ENCODE assay signal across 11 mouse cellular contexts in genomic region chr12:76117632-76118153, GRCm38 (mm10). TPM values are rescaled to one million over a fixed set of nuclear protein-coding genes. Genes with fewer than 3 reads are reported as not detected.
DNase-seq lines count a peak whose midpoint lies in the region; ATAC-seq and TF ChIP-seq lines count a peak whose summit lies in the region.
"Had no signal": no experiment of that assay in that cellular context is flagged by ENCODE, and none has a peak within 500 bp of the region (broad histone marks: within the 10 kb centered on the region; RNA-seq: fewer than 3 reads in every experiment).

No protein-coding gene starts in this region.

- no peak for ATAC-seq in forebrain, postnatal 0 days
- no peak for ATAC-seq in forebrain, embryonic 13.5 days
- no peak for ATAC-seq in intestine, postnatal 0 days

- H3K9me3 ChIP-seq in forebrain, postnatal 0 days (ENCODE audit: low read length): no peaks in the 10 kb centered on the region
- no peaks in the 10 kb centered on the region for H3K9me3 ChIP-seq in forebrain, embryonic 13.5 days (replicated peaks)
- H3K9me3 ChIP-seq in embryonic facial prominence, embryonic 10.5 days: no peaks in the 10 kb centered on the region
- no peaks in the 10 kb centered on the region for H3K9me3 ChIP-seq in intestine, postnatal 0 days (ENCODE audit: control insufficient read depth)
- H3K9me3 ChIP-seq: liver, embryonic 13.5 days; stomach, embryonic 15.5 days had no signal

- WGBS in forebrain, postnatal 0 days: 66% methylated on average over 4 of the region's 4 CpGs
- 72% methylated on average over 4 of the region's 4 CpGs for WGBS in forebrain, embryonic 13.5 days
- WGBS in embryonic facial prominence, embryonic 10.5 days: 77% methylated on average over 4 of the region's 4 CpGs
- 67% methylated on average over 4 of the region's 4 CpGs for whole genome bisulfite sequencing in intestine, postnatal 0 days

- no peak overlapping the region for H3K4me2 ChIP-seq in forebrain, postnatal 0 days (ENCODE audit: low read depth)
- H3K4me2 ChIP-seq in forebrain, embryonic 13.5 days: no peak overlapping the region
- no peak overlapping the region for H3K4me2 ChIP-seq in intestine, postnatal 0 days (replicated peaks; ENCODE audit: low read depth)
- H3K4me2 ChIP-seq: liver, embryonic 13.5 days; stomach, embryonic 15.5 days had no signal

- peak; percentile 14 for DNase-seq in forebrain, postnatal 0 days
- DNase-seq in 416B (ENCODE audit: low read depth): peak; percentile 28
- peak; percentile 45 for DNase-seq in embryonic facial prominence, embryonic 10.5 days (ENCODE audit: low spot score)
- peak; percentile 74 for DNase-seq in kidney, postnatal 14 days
- no peak for DNase-seq in frontal cortex, postnatal 10 days (ENCODE audit: low spot score in 2 of 2)
- no peak for DNase-seq in cerebellum, adult 9-10 months
- DNase-seq: liver, embryonic 13.5 days had no signal

- no peak overlapping the region for H3K4me3 ChIP-seq in forebrain, postnatal 0 days (ENCODE audit: low read depth, low read length)
- no peak overlapping the region for H3K4me3 ChIP-seq in forebrain, embryonic 13.5 days
- H3K4me3 ChIP-seq in embryonic facial prominence, embryonic 10.5 days: no peak overlapping the region
- H3K4me3 ChIP-seq in intestine, postnatal 0 days (ENCODE audit: low read depth, low read length): no peak overlapping the region
- H3K4me3 ChIP-seq: liver, embryonic 13.5 days; stomach, embryonic 15.5 days had no signal

- no peak overlapping the region for H3K9ac ChIP-seq in forebrain, postnatal 0 days
- no peak overlapping the region for H3K9ac ChIP-seq in forebrain, embryonic 13.5 days
- no peak overlapping the region for H3K9ac ChIP-seq in intestine, postnatal 0 days (ENCODE audit: low read depth, low read length)
- H3K9ac ChIP-seq: liver, embryonic 13.5 days; stomach, embryonic 15.5 days had no signal

- no peak for TF ChIP-seq CTCF in forebrain, postnatal 0 days (IDR thresholded peaks at IDR 0.05; ENCODE audit: low read depth)
- no peak for TF ChIP-seq CTCF in intestine, postnatal 0 days (IDR thresholded peaks at IDR 0.05; ENCODE audit: low read depth)

- H3K27me3 ChIP-seq in forebrain, postnatal 0 days (ENCODE audit: insufficient read depth, low read length): no peaks in the 10 kb centered on the region
- H3K27me3 ChIP-seq in forebrain, embryonic 13.5 days: no peaks in the 10 kb centered on the region
- H3K27me3 ChIP-seq in embryonic facial prominence, embryonic 10.5 days (replicated peaks; ENCODE audit: low read depth, poor library complexity, severe bottlenecking): no peaks in the 10 kb centered on the region
- H3K27me3 ChIP-seq in intestine, postnatal 0 days (replicated peaks; ENCODE audit: control insufficient read depth, insufficient read depth, low read length): no peaks in the 10 kb centered on the region
- H3K27me3 ChIP-seq: liver, embryonic 13.5 days; stomach, embryonic 15.5 days had no signal

- no peak overlapping the region for H3K27ac ChIP-seq in forebrain, postnatal 0 days (ENCODE audit: low read depth, low read length)
- no peak overlapping the region for H3K27ac ChIP-seq in forebrain, embryonic 13.5 days
- no peak overlapping the region for H3K27ac ChIP-seq in embryonic facial prominence, embryonic 10.5 days (replicated peaks)
- no peak overlapping the region for H3K27ac ChIP-seq in intestine, postnatal 0 days (ENCODE audit: low read depth, low read length)
- H3K27ac ChIP-seq: liver, embryonic 13.5 days; stomach, embryonic 15.5 days had no signal

- H3K36me3 ChIP-seq in forebrain, postnatal 0 days (ENCODE audit: insufficient read depth): no peaks in the 10 kb centered on the region
- H3K36me3 ChIP-seq in forebrain, embryonic 13.5 days (ENCODE audit: poor library complexity, severe bottlenecking): peaks cover under 1% of the 10 kb centered on the region; the same call in 1 of the 2 replicates
- H3K36me3 ChIP-seq in embryonic facial prominence, embryonic 10.5 days (replicated peaks): no peaks in the 10 kb centered on the region
- no peaks in the 10 kb centered on the region for H3K36me3 ChIP-seq in intestine, postnatal 0 days (ENCODE audit: control insufficient read depth, insufficient read depth)
- H3K36me3 ChIP-seq: liver, embryonic 13.5 days; stomach, embryonic 15.5 days had no signal

- no peaks in the 10 kb centered on the region for H3K4me1 ChIP-seq in forebrain, postnatal 0 days (ENCODE audit: insufficient read depth)
- H3K4me1 ChIP-seq in forebrain, embryonic 13.5 days: no peaks in the 10 kb centered on the region
- peaks cover 11% of the 10 kb centered on the region for H3K4me1 ChIP-seq in embryonic facial prominence, embryonic 10.5 days
- H3K4me1 ChIP-seq in intestine, postnatal 0 days (replicated peaks; ENCODE audit: control insufficient read depth, insufficient read depth, low read length): no peaks in the 10 kb centered on the region
- H3K4me1 ChIP-seq: liver, embryonic 13.5 days; stomach, embryonic 15.5 days had no signal

RNA-seq across cellular contexts. Expression of gene Esr2, which starts 59.4 kb away (rescaled TPM):
- total RNA-seq in forebrain, postnatal 0 days (2014; rRNA removed): 0.15 and 0.95 TPM in 2 replicates
- polyA plus RNA-seq in forebrain, postnatal 0 days (2015; fragmentation: Nextera tagmentation; extraction: Ambion mirVana): 0.23 and 0.35 TPM in 2 replicates
- 0.05 and 0.12 TPM in 2 replicates for polyA plus RNA-seq in forebrain, embryonic 13.5 days (2015; fragmentation: Nextera tagmentation; extraction: Ambion mirVana)
- 0.20 and 0.29 TPM in 2 replicates for polyA plus RNA-seq in embryonic facial prominence, embryonic 10.5 days (2016; fragmentation: Nextera tagmentation; extraction: Ambion mirVana)
- polyA plus RNA-seq in intestine, postnatal 0 days (2015; fragmentation: Nextera tagmentation; extraction: Ambion mirVana): not detected in 2 replicates
- polyA plus RNA-seq: intestine, embryonic 14.5 days had no signal

Comparison
In these comparisons a context has a peak if more than half of its experiments do, and no peak if none do; other contexts are left out.
1. DNase-seq: peak in forebrain, postnatal 0 days (single experiment), 416B (single experiment), embryonic facial prominence, embryonic 10.5 days (single experiment) and kidney, postnatal 14 days (single experiment); none in frontal cortex, postnatal 10 days (0 of 2) and cerebellum, adult 9-10 months (single experiment).